Mouse (Mus musculus): ENCODE measurements around the gene Dbt. TPM values are rescaled to one million over a fixed set of nuclear protein-coding genes. Genes with fewer than 3 reads are reported as not detected.

Dbt gene
- total RNA-seq, 2 experiments from 2014 or later = 25.5 to 45.6 TPM

DNA sequence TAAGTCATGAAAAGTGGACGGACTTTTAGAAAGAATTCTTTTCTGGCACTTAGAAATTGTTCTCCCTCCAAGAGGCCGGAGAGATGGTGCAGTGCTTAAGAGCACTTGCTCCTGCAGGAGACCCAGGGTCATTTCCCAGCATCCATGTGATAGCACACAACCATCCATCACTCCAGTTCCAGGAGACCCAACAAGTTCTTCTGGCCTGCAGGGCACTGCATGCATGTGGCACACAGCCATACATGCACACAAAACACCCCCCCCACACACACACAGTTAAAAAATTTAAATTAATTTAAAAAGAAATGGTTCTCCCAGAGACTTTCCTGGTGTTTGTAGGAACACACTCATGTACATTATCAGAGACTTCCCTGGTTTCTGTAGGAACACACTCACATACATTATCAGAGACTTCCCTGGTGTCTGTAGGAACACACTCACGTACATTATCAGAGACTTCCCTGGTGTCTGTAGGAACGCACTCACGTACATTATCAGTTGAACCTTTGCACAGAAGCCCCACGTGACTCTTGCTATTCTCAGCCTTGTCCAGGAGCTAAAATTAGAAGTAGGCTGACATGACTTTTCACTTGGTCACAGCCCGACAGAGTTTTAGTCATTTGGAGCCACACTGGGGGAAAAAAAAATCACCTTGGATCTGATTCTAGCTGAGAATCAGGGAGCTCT is 49.7 kb downstream of the Dbt start, which contains the start of gene Lrrc39:
Gene Lrrc39, plus strand, starts transcription at position 566 of the 687 bp plus-strand sequence.
- peak within 1 kb of the TSS; percentile 97 for H3K27ac ChIP-seq
- TF ChIP-seq CTCF (IDR thresholded peaks at IDR 0.05) = no peak
- peak; percentile 29 for DNase-seq
- H3K4me3 ChIP-seq = peak within 1 kb of the TSS; percentile 80
- intact Hi-C loops (cut with DNase I) = loop anchor here (5.0 to 10.0 kb wide), 2 partner anchors 50 to 228 kb away; partner anchors contain the start of gene Dbt

DNA sequence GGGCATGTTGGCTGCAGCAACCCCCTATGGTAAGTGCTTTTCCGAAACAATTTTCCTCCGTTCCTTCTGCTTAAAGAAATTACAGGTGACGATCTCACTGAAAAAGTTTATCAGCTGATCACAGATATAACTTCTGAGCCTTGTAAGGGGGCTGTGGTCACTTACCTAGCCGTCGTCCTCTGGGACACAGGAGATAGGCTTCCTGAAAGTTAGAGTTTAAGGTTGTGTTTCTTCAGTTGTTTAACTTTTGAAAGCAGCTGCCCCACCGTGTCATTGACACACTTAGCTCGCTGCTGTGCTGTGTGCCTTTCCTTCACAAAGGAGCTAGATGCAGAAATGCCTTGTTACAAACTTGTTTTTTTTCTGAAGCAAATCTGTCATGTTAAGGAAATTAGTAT is 50.2 kb downstream of the Dbt start:
- DNase-seq = no peak
- Histone ChIP-seq H3K4me3 (peak overlapping the region; percentile 80), H3K27ac (peak overlapping the region; percentile 97)
- TF ChIP-seq CTCF (IDR thresholded peaks at IDR 0.05) = no peak
- intact Hi-C loops (cut with DNase I) = loop anchor here (5.0 to 10.0 kb wide), 2 partner anchors 51 to 228 kb away; partner anchors contain the start of gene Dbt

DNA sequence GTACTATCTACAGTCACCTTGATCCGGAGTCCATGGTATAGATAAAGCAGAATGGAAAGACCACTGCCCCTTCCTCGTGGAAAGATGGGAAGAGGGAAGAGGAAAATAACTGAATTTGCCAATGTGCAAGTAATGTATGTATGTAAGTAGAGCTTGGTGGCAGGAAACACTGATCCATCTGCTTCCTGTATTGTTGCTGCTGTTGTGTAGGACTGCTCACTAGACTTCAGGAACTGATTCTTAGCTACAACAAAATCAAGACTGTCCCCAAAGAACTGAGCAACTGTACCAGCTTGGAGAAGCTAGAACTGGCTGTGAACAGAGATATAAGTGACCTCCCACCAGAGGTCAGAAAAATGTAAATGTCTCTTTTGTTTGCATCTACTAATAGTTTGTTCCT is 57.8 kb downstream of the Dbt start:
- intact Hi-C loops (cut with DNase I) = no loop called here
- TF ChIP-seq CTCF (IDR thresholded peaks at IDR 0.05) = no peak
- Histone ChIP-seq H3K4me3 (no peak overlapping the region), H3K27ac (no peak overlapping the region)
- DNase-seq = no peak

GRCm38 (mm10) chr3:116577286-116577685 is 64.4 kb downstream of the Dbt start:
- intact Hi-C loops (cut with DNase I) = no loop called here
- H3K27ac ChIP-seq = no peak overlapping the region
- DNase-seq = no peak
- H3K4me3 ChIP-seq = no peak overlapping the region
- peak; percentile 23; the same call in 1 of the 2 replicates for TF ChIP-seq CTCF (IDR thresholded peaks at IDR 0.05)

GRCm38 (mm10) chr3:116582201-116582600 is 69.3 kb downstream of the Dbt start:
- intact Hi-C loops (cut with DNase I) = no loop called here
- H3K27ac ChIP-seq = no peak overlapping the region
- H3K4me3 ChIP-seq = no peak overlapping the region
- DNase-seq = no peak
- no peak for TF ChIP-seq CTCF (IDR thresholded peaks at IDR 0.05)

- intact Hi-C loops (cut with DNase I) = loop anchor here (5.0 to 10.0 kb wide), 4 partner anchors 82 to 241 kb away; partner anchors contain the start of genes Cdc14a and Dbt
- Histone ChIP-seq H3K27ac (peak overlapping the region; percentile 90), H3K4me3 (peak overlapping the region; percentile 76)
- no peak for DNase-seq
- TF ChIP-seq CTCF (IDR thresholded peaks at IDR 0.05) = peak; percentile 31; the same call in 1 of the 2 replicates
Measured at GRCm38 (mm10) chr3:116594076-116594727, 81.3 kb downstream of the Dbt start.

GRCm38 (mm10) chr3:116594728-116595602 is 82.1 kb downstream of the Dbt start, which contains the start of gene Sass6:
Gene Sass6, plus strand, starts transcription at chr3:116594982.
- intact Hi-C loops (cut with DNase I) = loop anchor here (5.0 to 10.0 kb wide), 4 partner anchors 83 to 240 kb away; partner anchors contain the start of genes Cdc14a and Dbt
- peak within 1 kb of the TSS; percentile 90 for H3K27ac ChIP-seq
- no peak for TF ChIP-seq CTCF (IDR thresholded peaks at IDR 0.05)
- DNase-seq = peak; percentile 99
- peak within 1 kb of the TSS; percentile 76 for H3K4me3 ChIP-seq

DNA sequence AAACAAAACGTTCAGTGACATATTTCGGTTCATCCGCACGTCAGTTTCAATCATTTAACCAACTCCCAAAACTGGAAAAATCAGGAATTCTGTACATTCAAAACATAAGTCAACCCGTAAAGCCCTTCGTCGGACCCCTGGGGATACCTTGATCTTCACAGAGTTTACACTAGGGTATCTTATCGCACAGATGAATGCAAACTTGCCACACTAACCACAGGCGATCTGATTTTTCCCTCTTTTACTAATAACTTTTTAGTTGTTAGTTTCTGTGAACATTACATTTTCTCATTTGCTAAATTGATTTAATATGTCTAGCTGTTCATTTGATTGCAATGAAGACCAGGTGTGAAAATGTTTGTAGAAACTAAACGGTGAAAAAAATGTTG is 82.7 kb downstream of the Dbt start:
- TF ChIP-seq CTCF (IDR thresholded peaks at IDR 0.05) = no peak
- no peak for DNase-seq
- intact Hi-C loops (cut with DNase I) = loop anchor here (10.0 kb wide), 2 partner anchors 171 to 239 kb away; partner anchors contain the start of gene Cdc14a
- peak overlapping the region; percentile 90 for H3K27ac ChIP-seq
- peak overlapping the region; percentile 76 for H3K4me3 ChIP-seq

Other genes starting within 250 kb of the Dbt start
- gene Cdc14a, start 89.0 kb upstream of the Dbt start, total RNA-seq (2021) = 10 to 100 TPM; 19.3 to 28.5 TPM
- gene Rtca, start 4.9 kb upstream of the Dbt start, total RNA-seq (2021) = 10 to 100 TPM; 21.0 to 21.6 TPM
- 10 to 100 TPM; 50.7 to 64.4 TPM for gene Lrrc39, start 49.9 kb downstream of the Dbt start, total RNA-seq (2021)
- gene Sass6, start 81.9 kb downstream of the Dbt start, total RNA-seq (2021) = 1 to 10 TPM; 1.8 to 3.5 TPM
- gene Trmt13, start 101.5 kb downstream of the Dbt start, total RNA-seq (2021) = 1 to 10 TPM; 6.2 TPM
- gene Mfsd14a, start 149.6 kb downstream of the Dbt start, total RNA-seq (2021) = 10 to 100 TPM; 11.7 to 12.8 TPM
- gene Gm43191, start 168.2 kb downstream of the Dbt start, total RNA-seq (2021) = not detected
- 1 to 10 TPM; 5.1 to 8.0 TPM for gene Slc35a3, start 199.8 kb downstream of the Dbt start, total RNA-seq (2021)